Mouse (Mus musculus) regulatory T cell (primary cell): ENCODE measurements around the gene Mad2l1bp.

Source experiments
- in situ Hi-C: fragments of 300-600 bp; cut with MboI, MseI; formaldehyde crosslinking; loops from one replicate; pipeline ENCODE4 v1.15.1; 2025; ENCODE audit warnings: high pct_unique_total_duplicates

The Mad2l1bp gene

GRCm38 (mm10) chr17:46152847-46153782 lies at the start of gene Mad2l1bp:
Mad2l1bp (minus strand) TSS chr17:46153553.
- in situ Hi-C loops, result no loop called here

DNA sequence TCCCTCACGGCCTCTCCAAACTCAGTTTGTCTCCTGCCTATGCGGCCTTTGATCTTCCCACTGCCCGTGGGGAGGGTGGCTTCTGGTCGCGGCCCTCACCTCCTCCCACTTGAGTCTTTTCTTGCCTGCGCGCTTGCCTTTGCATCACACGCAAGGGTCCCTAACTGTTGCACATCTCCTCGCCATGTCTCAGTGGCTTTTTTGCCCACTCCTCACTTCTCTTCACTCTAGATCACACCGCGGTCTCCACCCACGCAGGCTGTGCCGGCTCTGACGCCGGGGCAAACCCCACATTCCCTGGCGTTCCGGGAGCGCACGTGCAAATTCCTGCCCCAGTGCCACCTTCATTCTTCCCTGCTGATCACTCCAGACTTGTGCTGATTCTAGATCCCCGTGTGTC lies 49.7 kb upstream of the Mad2l1bp start:
- in situ Hi-C loops, result loop anchor here (5.0 kb wide), 1 partner anchor 44 kb away; the partner anchor contains the start of genes Polr1c and Yipf3

- in situ Hi-C loops, result loop anchor here (5.0 kb wide), 1 partner anchor 45 kb away; the partner anchor contains the start of genes Polr1c and Yipf3
Observed at GRCm38 (mm10) chr17:46202421-46203071, 49.2 kb upstream of the Mad2l1bp start, which contains the start of the genes Polh and Xpo5. Polh (minus strand) TSS chr17:46202645. Xpo5 (plus strand) TSS chr17:46202782.

DNA sequence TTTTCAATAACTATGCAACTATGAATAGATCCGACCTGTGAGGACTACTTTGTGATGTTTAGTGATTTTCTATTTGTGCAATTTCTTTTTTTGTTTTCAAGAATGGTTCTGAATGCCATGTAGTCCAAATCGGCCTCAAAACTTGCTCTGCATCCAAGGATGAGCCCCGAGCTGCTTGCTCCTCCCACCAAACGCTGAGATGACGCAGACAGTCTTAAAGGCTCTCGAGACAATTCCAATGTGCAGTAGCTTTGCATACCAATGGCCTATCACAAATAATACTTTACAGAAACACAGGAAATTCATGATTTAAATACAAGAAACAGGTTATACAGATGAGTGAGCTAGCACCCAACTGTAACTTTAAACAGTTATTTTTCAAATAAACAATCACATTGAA lies 47.8 kb upstream of the Mad2l1bp start:
- in situ Hi-C loops, result loop anchor here (5.0 kb wide), 1 partner anchor 46 kb away; the partner anchor contains the start of genes Polr1c and Yipf3

GRCm38 (mm10) chr17:46188829-46189228 lies 35.5 kb upstream of the Mad2l1bp start:
- in situ Hi-C loops, result no loop called here

DNA sequence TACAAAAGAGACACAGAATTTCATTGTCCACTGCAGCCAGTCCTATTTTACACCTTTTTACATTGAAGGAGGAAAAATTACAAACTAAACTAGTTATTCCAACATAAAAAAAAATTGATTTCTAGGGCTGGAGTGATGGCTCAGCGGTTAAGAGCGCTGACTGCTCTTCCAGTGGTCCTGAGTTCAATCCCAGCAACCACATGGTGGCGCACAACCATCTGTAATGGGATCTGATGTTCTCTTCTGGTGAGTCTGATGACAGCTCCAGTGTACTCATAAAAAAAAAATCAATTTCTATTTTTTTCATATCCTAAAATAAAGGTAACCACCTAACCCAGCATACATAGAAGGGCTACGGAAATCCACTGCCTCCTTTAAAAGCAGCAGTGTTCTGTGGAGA lies 28.9 kb upstream of the Mad2l1bp start:
- in situ Hi-C loops, result no loop called here

DNA sequence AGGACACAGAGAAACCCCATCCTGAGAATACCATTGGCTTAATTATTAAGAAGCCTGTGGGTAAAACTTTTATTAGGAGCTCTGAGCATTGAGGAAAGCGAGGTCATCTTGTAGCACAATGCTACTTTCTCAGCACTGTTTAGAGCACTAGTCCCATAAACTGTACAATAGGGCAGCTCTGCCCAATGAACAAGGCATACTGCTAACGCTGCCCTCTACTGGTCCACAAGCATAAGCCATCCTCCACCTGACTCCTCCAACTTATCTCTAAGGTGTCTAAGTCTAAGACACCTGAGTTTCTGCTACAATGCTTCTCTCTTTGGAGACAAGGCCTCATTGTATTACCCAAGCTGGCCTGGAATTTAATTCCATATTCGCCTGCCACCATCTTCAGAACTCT lies 17.2 kb upstream of the Mad2l1bp start:
- in situ Hi-C loops, result no loop called here

- in situ Hi-C loops, result no loop called here
Observed at GRCm38 (mm10) chr17:46168768-46169167, 15.4 kb upstream of the Mad2l1bp start.

- in situ Hi-C loops, result no loop called here
Observed at GRCm38 (mm10) chr17:46168318-46168717, 15.0 kb upstream of the Mad2l1bp start.

DNA sequence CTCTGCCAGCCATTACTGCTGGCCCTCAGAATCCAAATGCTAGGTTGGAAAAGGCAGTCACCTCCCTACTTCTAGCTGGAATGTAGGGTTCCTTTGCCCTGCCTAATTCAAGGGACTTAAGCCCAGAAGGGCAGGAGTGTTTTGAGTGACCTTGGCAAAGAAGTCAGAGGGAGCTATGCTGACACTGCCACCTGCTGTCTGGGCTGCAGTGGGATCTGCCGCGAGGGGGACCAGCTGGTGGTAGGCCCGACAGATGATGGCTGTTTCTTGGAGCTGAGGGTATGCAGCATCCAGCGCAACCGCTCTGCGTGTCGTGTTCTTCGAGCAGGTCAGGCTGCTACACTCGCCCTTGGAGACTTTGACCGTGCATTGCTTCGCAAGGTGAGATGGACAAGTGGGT lies 13.7 kb upstream of the Mad2l1bp start:
- in situ Hi-C loops, result no loop called here

DNA sequence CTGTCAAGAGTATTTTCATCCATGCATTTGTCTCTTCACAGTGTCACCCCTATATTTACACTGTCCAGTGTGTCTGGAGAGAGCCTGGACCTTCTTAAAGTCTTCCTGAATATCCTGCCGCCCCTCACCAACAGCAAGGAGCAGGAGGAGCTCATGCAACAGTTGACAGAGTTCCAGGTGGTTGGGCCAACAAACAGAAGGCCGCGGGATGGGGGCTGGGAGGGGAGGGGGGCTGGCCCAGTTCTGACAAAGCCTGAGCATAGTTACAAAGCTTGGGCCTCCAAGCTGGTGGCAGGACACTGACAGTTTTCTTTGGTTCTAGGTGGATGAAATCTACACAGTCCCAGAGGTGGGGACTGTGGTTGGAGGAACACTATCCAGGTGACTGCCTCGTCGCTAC lies 12.9 kb upstream of the Mad2l1bp start:
- in situ Hi-C loops, result no loop called here

GRCm38 (mm10) chr17:46165460-46165859 lies 12.1 kb upstream of the Mad2l1bp start:
- in situ Hi-C loops, result no loop called here

DNA sequence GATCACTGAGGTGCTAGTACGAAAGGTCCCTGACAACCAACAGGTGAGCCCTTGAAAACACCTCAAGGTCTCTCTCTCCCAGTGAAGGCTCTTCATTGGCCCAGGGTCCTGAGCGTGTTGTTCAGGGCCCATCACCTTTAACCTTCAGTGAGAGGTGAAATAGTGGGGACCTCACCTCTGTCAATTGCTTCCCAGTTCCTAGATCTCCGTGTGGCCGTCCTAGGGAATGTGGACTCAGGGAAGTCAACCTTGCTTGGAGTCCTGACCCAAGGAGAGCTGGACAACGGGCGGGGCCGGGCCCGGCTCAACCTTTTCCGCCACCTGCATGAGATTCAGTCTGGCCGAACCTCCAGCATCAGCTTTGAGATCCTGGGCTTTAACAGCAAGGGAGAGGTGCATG lies 11.4 kb upstream of the Mad2l1bp start:
- in situ Hi-C loops, result no loop called here

GRCm38 (mm10) chr17:46164301-46164700 lies 10.9 kb upstream of the Mad2l1bp start:
- in situ Hi-C loops, result no loop called here

GRCm38 (mm10) chr17:46162951-46163421 lies 9.6 kb upstream of the Mad2l1bp start:
- in situ Hi-C loops, result no loop called here

DNA sequence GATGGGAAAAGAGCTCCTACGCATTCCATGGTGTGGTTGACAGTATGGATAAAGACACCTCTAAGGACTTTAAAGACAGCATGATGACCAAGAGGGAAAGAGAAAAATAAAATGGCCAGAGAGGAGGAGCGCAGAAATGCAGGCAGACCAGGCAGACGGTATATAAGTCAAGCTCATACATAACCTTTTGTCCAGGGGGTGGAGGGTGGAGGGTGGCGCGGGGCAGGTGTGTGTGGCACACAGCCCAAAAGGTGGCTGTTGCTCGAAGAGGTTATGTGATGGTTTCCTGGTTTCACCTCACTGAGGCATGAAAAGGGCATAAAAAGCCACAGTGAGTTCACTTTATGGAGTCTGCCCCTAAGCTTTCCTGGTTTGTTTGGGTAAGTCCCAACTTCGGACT lies 9.2 kb upstream of the Mad2l1bp start:
- in situ Hi-C loops, result no loop called here

GRCm38 (mm10) chr17:46161710-46162109 lies 8.4 kb upstream of the Mad2l1bp start:
- in situ Hi-C loops, result no loop called here

DNA sequence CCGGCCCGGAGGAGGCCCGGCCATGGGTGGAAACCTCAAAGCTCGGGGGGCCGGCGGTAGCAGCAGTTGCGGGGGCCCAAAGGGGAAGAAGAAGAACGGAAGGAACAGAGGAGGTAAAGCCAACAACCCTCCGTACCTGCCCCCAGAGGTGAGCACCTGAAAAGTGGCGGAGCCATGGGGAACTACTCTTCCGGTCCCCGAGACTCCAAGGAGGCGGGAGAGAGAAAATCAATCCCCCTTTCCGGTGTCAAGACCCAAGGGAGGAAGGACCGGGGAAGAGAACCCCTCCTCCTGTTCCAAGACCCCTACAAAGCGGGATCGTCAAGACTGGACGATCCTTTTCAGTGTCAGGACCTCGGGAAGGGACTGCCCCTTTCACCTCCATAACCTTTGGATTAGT lies 7.8 kb upstream of the Mad2l1bp start:
- in situ Hi-C loops, result no loop called here

DNA sequence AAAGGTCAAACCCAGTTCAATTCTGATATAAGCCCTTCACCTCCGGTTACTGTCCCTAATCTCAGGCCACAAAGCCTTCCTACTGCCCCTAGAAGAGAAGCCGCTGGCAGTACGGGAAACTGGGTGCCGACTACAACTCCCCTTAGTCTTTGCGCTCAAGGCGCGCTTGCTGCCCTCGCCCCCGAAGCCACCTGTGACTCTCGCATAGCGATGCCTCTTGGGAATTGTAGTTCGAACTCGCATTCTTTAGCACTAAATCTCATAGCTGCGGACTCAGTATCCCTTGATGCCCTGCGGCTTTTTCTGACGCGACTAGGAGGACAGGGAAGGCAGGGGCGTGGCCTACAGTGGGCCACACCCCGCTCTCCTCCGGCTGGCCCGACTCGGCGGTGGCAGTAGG lies 7.3 kb upstream of the Mad2l1bp start, which contains the start of gene Gtpbp2:
Gene Gtpbp2, plus strand, starts transcription at position 347 of the 400 bp plus-strand sequence.
- in situ Hi-C loops, result no loop called here

GRCm38 (mm10) chr17:46160090-46160662 lies 6.8 kb upstream of the Mad2l1bp start:
- in situ Hi-C loops, result no loop called here

- in situ Hi-C loops, result no loop called here
Observed at GRCm38 (mm10) chr17:46159236-46159635, 5.9 kb upstream of the Mad2l1bp start.

DNA sequence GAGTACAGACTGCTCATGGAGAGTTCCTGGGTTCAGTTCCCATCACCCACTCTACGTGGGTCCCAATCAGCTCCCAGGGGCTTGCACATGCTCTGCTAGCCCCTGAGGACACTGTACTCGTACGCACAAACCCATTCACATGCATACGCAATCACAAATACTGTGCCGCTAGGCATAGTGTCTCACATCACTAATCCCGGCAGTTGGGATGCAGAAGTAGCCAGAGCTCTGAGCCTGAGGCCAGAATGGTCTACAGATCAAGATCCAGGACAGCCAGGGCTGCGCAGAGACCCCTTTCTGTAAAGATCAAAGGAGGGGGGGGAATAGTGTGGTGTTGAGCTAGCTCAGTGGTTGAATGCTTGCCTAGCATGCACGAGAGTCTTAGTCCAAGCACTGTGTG lies 3.8 kb upstream of the Mad2l1bp start:
- in situ Hi-C loops, result no loop called here
